Mouse (Mus musculus) gonadal fat pad, adult 2 months (tissue): ENCODE measurements around the gene Slc22a7. TPM values are rescaled to one million over a fixed set of nuclear protein-coding genes. Genes with fewer than 3 reads are reported as not detected.

Experiments
- DNase-seq: peaks from one replicate; pipeline ENCODE4 v3.0.0-alpha.2; 2012; ENCODE audit warnings: low read depth
- polyA plus RNA-seq: library from polyadenylated mRNA; depleted of rRNA; stranded (reverse); fragments of >200 nt; gene quantifications from 2 replicates; pipeline ENCODE4 v1.2.3, GENCODE M21; 2012; rRNA removed

The Slc22a7 gene
- 0.10 TPM in 1 of 2 replicates, not detected in the other for polyA plus RNA-seq

DNA sequence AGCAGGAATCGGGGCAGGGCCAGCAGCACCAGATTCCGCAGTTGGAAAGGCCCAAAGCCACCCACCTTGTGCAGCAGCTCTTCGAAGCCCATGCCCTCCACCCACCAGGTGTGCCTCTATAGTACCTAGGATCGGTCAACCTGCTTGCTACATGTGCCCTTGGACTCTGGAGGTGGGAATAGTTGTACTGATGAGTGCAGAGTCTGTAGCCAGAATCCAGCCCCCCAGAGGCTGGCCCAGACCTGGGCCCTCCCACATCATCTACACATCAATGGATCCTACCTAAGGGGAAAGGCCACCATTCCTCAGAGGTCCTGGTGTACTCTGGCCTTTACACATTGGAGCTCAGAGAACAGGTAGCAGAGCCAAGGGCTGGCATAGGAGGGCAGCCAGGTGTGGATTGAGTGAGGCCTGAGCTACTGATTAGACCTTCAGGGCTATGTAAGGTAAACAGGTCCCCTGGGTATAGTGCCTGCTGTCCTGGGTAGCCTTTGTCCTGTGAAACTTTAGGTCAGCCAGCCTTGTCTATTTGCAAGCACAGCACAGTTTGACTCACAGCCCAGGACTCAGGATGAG, at the start of gene Slc22a7:
Gene Slc22a7 (minus strand): TSS at position 160 of the 576 bp plus-strand sequence.
- no peak for DNase-seq

GRCm38 (mm10) chr17:46487431-46487830, 49.2 kb upstream of the Slc22a7 start, which contains the start of gene Ttbk1:
Gene Ttbk1 (minus strand): TSS chr17:46487675.
- no peak for DNase-seq

DNA sequence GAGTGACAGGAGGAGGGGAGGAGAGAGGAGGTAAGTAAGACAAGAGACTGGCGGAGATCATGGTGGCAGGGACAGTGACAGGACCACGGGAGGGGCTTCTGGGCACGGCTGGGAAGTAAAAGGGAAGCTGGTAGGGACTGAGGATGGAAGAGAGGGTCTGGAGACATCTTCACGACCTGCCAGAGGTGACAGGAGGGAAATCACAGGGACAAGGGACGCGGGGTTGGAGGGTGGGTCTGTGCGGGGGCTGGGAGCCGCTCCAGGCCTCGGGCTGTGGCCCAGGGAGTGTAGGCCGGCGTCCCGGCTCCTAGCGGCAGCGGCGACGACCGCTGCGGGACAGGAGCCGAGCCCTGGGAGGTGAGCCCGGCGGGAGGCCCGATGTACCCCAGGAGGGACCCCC, 48.7 kb upstream of the Slc22a7 start:
- DNase-seq = no peak

DNA sequence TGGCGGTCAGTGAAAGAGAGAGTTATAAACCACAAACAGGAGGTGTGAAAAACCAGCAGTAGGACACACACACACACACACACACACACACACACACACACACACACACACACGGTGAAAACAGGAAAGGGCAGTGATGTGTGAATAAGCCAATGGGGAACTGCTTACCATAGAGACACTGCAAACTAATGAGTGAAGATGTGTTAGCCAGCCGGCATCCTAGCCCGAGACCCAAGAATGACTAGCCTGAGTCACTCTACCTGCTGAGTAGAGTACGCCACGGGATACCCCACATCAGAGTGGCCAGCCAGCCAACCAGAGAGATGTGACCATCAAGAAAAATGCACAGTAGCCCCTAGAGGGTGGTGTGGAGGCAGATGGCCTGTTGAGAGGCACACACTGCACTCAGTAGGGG, 46.2 kb upstream of the Slc22a7 start:
- DNase-seq = no peak

- DNase-seq = no peak
Observed at GRCm38 (mm10) chr17:46484021-46484431, 45.8 kb upstream of the Slc22a7 start.

- no peak for DNase-seq
Observed at GRCm38 (mm10) chr17:46483561-46484001, 45.3 kb upstream of the Slc22a7 start.

- no peak for DNase-seq
Observed at GRCm38 (mm10) chr17:46477286-46477685, 39.0 kb upstream of the Slc22a7 start.

- no peak for DNase-seq
Observed at GRCm38 (mm10) chr17:46476601-46477000, 38.3 kb upstream of the Slc22a7 start.

DNA sequence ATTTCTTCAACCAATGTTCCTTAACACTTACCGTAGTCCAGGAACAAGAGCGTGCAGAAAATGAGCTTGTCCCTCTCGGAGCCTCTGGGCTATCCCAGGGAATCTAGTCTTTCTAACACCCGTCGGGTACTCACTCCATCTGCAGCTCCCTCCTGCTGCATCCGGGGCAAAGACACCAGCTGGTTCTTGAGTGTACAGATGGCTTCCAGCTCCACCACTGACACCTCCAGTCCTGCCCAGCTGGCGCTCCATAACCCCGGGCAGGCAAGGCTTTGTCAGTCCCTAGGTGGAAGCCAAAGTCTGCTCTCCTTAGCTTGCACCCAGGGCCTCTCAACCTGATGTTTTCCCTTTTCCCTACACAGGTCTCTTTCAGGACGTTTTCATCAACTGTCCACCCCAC, 29.6 kb upstream of the Slc22a7 start:
- DNase-seq = no peak

DNA sequence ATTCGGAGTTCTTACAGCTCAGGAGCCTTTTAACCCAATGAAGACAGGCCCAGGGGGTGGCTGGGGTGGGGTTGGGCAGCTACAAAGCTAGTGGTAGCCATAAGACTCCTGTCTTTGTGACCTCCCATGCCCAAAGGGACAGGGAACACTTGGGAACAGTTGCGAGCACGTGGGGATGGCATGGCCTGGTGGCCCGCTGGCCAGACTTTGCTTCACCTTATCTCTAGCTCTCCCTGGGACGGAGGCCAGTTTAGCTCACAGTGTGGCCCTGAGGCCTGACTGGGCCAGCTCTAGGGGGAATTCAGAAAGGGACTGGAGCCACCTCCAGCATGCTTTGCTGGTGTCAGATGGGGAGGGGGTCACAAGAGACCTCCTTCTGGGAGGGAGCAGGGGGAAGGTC, 24.0 kb upstream of the Slc22a7 start:
- no peak for DNase-seq

DNA sequence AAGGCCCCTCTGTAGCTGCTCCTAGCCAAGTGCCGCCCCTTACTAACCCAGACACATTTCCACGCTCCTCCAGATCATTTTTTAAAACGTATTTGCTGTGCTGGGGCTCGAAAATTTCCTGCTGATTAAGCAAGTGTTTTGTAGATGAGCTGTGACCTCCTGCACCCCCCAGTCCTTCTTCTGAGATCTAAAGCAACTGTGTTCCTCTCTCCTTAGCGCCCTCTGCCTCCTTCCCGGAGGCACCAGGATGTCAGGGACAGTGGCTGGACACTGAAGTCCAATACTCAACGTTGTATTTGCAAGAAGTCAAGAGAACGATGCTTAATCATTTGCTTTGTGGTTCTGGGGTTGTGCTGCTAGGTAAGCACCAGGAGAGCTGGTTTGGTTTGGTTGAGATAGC, 23.1 kb upstream of the Slc22a7 start:
- DNase-seq = no peak

- no peak for DNase-seq
Observed at GRCm38 (mm10) chr17:46460673-46461072, 22.4 kb upstream of the Slc22a7 start.

DNA sequence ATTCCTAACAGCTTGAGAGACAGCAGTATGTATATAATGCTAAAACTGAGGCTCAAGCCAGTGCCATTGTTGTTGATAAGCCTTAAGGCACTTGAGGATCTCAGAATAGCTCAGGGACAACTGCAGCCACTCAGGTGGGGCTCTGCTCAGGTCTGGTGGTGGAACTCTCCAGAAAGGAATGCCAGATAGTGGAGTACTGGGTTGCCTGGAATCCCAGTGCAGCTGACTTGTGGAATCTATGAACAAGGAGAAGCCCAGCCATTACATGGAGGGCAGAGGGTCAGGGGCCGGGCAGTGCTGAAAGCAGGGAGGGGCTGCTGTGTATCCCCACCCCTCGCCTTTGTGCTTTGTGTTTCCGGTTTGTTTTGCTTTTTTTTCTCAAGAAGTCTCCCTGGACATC, 20.2 kb upstream of the Slc22a7 start:
- DNase-seq = no peak

DNA sequence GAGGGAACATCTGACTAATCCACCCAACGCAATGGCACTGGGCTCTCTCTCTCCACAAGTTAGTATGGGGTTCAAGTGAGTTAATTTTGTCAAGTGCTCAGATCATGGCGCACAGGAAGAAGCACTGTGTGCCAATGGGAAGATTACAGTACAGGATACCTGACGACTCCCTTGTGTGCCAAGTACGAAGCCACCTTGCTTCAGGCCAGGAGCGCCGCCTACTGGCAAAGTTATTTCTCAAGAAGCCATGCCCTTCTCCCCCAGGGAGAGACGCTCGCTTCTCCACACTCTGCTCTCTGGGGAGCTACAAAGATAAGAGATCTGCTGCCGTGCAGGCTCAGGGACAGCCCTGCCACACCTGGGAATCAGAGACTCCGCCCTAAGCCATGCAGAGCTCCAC, 19.5 kb upstream of the Slc22a7 start:
- DNase-seq = peak; percentile 12

DNA sequence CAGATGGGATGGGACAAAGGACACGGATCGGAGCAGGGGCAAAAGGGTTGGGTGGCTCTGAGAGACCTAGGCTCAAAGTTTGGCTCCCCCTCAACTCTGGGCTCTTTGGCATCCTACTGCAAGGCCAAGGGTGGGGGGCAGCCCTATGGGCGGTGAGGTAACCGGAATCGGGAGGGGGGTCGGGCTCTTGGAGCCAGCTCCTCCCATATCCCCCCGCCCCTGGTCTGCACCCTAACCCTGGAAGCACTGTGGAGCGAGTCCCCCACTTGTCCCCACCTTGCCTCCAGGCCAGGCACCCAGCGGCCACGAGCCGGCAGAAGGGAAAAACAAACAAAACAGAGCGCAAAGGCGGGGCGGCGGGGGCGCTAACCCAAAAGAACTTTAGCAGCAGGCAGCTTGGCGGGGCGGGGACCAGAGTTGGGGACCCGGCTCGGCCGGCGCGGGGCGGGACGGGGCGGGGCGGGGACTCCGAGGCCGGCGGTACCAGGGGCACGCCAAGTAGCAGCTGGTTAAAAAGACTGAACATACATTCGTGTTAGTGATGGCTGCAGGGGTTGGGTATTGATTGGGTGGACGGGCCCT, 16.9 kb upstream of the Slc22a7 start:
- no peak for DNase-seq

- DNase-seq = no peak
Observed at GRCm38 (mm10) chr17:46454539-46454938, 16.3 kb upstream of the Slc22a7 start.

DNA sequence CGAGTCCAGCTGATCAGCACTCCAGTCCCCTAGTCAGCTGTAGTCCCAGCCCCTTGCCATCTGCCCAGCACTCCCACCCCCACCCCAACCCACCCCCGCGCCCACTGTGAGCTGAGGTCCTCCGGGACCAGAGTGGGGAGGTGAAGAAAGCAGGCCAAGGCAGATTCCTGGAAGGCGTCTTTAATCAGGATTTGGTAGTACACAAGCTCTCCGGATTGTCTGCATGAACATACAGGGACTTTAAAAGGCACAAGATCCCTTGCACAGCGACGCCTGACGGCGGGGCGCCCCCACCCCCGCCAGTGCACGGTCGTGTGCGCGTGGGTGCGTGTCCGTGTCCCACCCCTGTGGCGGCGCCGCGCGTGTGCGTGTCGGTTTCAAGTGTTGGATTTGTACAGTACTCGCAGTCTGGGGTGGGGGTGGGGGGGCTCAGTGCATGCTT, 15.7 kb upstream of the Slc22a7 start:
- DNase-seq = no peak

GRCm38 (mm10) chr17:46453302-46453948, 15.2 kb upstream of the Slc22a7 start:
- no peak for DNase-seq

- DNase-seq = no peak
Observed at GRCm38 (mm10) chr17:46452683-46453082, 14.4 kb upstream of the Slc22a7 start.

- DNase-seq = no peak
Observed at GRCm38 (mm10) chr17:46446264-46446663, 8.0 kb upstream of the Slc22a7 start.

GRCm38 (mm10) chr17:46444839-46445579, 6.8 kb upstream of the Slc22a7 start:
- no peak for DNase-seq

GRCm38 (mm10) chr17:46439176-46439575, 919 bp upstream of the Slc22a7 start:
- no peak for DNase-seq
